Mouse (Mus musculus) liver, embryonic 11.5 days (tissue): ENCODE measurements around the gene Unc119b. TPM values are rescaled to one million over a fixed set of nuclear protein-coding genes. Genes with fewer than 3 reads are reported as not detected.
"Not testable (repeated sequence)": the region's sequence is repeated elsewhere in the genome, so short reads cannot be mapped to it uniquely, and the experiment has no call there.

ENCODE experiments used
- ATAC-seq: fragments of 200-750 bp; cut with Nextera tagmentation; replicated peaks from 2 replicates; pipeline ENCODE4 v1.8.0; 2017; ENCODE audit warnings: moderate number of reproducible peaks, mild to moderate bottlenecking, moderate TSS enrichment, moderate library complexity; ENCODE audit not compliant: low FRiP score
- DNase-seq: peaks from one replicate; pipeline ENCODE4 v3.0.0-alpha.2; 2017; ENCODE audit warnings: low spot score
- H3K27ac ChIP-seq: fragments of 300-500 bp; sonication (generic); 2 replicates; pipeline ENCODE4 v1.5.1; 2014; ENCODE audit warnings: mild to moderate bottlenecking, low read depth, low read length, control low read depth
- H3K27me3 ChIP-seq: fragments of 300-500 bp; sonication (generic); replicated peaks from 2 replicates; pipeline ENCODE4 v1.6.1; 2014; ENCODE audit warnings: low read length, mixed read lengths; ENCODE audit not compliant: control insufficient read depth, insufficient read depth
- H3K36me3 ChIP-seq: fragments of 300-500 bp; sonication (generic); 2 replicates; pipeline ENCODE4 v1.6.1; 2014; ENCODE audit warnings: mild to moderate bottlenecking, low read length, moderate library complexity, mixed read lengths; ENCODE audit not compliant: control insufficient read depth, insufficient read depth
- H3K4me1 ChIP-seq: fragments of 300-500 bp; sonication (generic); replicated peaks from 2 replicates; pipeline ENCODE4 v1.6.1; 2014; ENCODE audit warnings: low read length, mixed read lengths; ENCODE audit not compliant: control insufficient read depth, insufficient read depth
- H3K4me2 ChIP-seq: fragments of 300-500 bp; sonication (generic); 2 replicates; pipeline ENCODE4 v1.6.1; 2014; ENCODE audit warnings: mild to moderate bottlenecking, control low read depth, moderate library complexity
- H3K4me3 ChIP-seq: fragments of 300-500 bp; sonication (generic); 2 replicates; pipeline ENCODE4 v1.5.1; 2014; ENCODE audit warnings: low read depth, low read length, control low read depth
- H3K9ac ChIP-seq: fragments of 300-500 bp; sonication (generic); 2 replicates; pipeline ENCODE4 v1.6.1; 2014; ENCODE audit warnings: low read depth, low read length, control low read depth
- H3K9me3 ChIP-seq: fragments of 300-500 bp; sonication (generic); 2 replicates; pipeline ENCODE4 v1.6.1; 2016; ENCODE audit warnings: low read length, inconsistent platforms, mixed read lengths; ENCODE audit not compliant: control insufficient read depth
- WGBS: fragments of 180-500 bp; shearing (Covaris S2); extraction: QIAGEN DNeasy Blood & Tissue Kit; methylation state at CpG from one replicate; pipeline ENCODE4 v1.1.7; 2014; 5-methylcytosine and 5-hydroxymethylcytosine counted together
- polyA plus RNA-seq: library from polyadenylated mRNA; unstranded; fragments of >200 nt; fragmentation: Nextera tagmentation; extraction: Ambion mirVana; gene quantifications from 2 replicates; pipeline ENCODE4 v1.2.1, GENCODE M21; 2014

Unc119b gene
- polyA plus RNA-seq, 1 experiment from 2014 or later, result 26.8 TPM

- Histone ChIP-seq H3K27me3 (no peaks in the 10 kb centered on the region), H3K27ac (peak overlapping the region; percentile 47), H3K36me3 (peaks cover 4% of the 10 kb centered on the region), H3K4me2 (no peak overlapping the region), H3K9me3 (no peaks in the 10 kb centered on the region), H3K4me1 (peaks cover 43% of the 10 kb centered on the region), H3K4me3 (no peak overlapping the region), H3K9ac (no peak overlapping the region)
- 39% methylated on average over 5 of the region's 5 CpGs for WGBS
- ATAC-seq, result peak; percentile 66
- DNase-seq, result peak; percentile 68
Measured at GRCm38 (mm10) chr5:115076144-115076901, 58.5 kb downstream of the Unc119b start.

DNA sequence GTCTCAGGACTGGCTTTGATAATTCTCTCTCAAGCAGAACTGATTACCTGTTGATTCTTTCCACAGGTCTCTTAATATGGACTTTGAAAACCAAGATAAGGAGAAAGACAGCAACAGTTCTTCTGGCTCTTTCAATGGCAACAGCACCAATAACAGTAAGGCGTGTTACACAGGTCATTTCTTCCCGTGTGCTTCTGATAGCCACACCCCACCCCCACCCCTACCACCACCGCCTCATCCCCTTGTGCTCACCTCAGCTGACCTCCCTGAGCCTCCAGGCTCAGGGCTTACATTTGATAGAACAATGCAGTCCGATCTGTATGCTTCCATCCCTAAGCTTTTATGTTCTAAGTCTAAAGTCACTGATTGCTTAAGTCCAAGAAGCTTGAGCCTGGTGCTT is 60.0 kb downstream of the Unc119b start:
- H3K27ac ChIP-seq, result 0 out of 2 replicates have a peak overlapping the region, but pooled peaks have one; percentile 16
- no peaks in the 10 kb centered on the region for H3K27me3 ChIP-seq
- no peak overlapping the region for H3K4me3 ChIP-seq
- no peak overlapping the region for H3K4me2 ChIP-seq
- WGBS, result 55% methylated on average over 4 of the region's 4 CpGs
- no peak for ATAC-seq
- H3K36me3 ChIP-seq, result peaks cover 3% of the 10 kb centered on the region; the same call in 1 of the 2 replicates
- no peaks in the 10 kb centered on the region for H3K9me3 ChIP-seq
- no peak for DNase-seq
- peaks cover 54% of the 10 kb centered on the region for H3K4me1 ChIP-seq
- H3K9ac ChIP-seq, result no peak overlapping the region

DNA sequence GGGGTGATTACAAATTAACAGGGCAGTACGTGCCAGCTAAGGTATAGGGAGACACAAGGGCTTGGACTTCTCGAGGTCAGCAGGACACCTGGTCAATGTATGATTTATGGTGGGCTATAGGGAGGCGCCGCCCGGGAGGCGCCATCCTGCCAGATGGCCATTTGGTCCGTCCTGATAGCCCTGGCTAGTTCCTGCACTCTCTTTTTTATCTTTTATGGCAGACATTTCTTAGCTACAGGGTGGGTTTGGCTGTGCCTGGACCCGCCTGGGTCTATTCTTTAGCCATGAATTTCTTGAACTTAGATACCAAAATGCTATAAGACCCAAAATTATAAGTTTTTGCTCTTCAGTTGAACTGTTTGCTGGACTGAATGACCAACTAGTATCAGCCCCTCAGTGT is 61.5 kb downstream of the Unc119b start:
- H3K36me3 ChIP-seq, H3K4me3 ChIP-seq, DNase-seq, H3K9me3 ChIP-seq, ATAC-seq, H3K9ac ChIP-seq, H3K27me3 ChIP-seq: not testable (repeated sequence)
- Histone ChIP-seq H3K27ac (peak overlapping the region; percentile 99), H3K4me2 (peak overlapping the region; percentile 39), H3K4me1 (peaks cover 68% of the 10 kb centered on the region)
- WGBS, result 37% methylated on average over 8 of the region's 8 CpGs

Other genes with a start within 250 kb of the Unc119b start
- 4.1 and 4.4 TPM in 2 replicates for gene Oasl2, start 238.0 kb downstream of the Unc119b start, polyA plus RNA-seq
- gene Oasl1, start 211.7 kb downstream of the Unc119b start, polyA plus RNA-seq, result 0.36 and 0.55 TPM in 2 replicates
- gene 2210016L21Rik, start 192.8 kb downstream of the Unc119b start, polyA plus RNA-seq, result 37.1 and 40.3 TPM in 2 replicates
- gene Hnf1a, start 163.9 kb downstream of the Unc119b start, polyA plus RNA-seq, result 2.7 and 4.1 TPM in 2 replicates
- gene Sppl3, start 123.8 kb downstream of the Unc119b start, polyA plus RNA-seq, result 14.8 and 17.6 TPM in 2 replicates
- gene Gm10401, start 36.7 kb downstream of the Unc119b start, polyA plus RNA-seq, result 19.5 and 25.1 TPM in 2 replicates
- 35.5 and 37.4 TPM in 2 replicates for gene Acads, start 15.6 kb downstream of the Unc119b start, polyA plus RNA-seq
- 56.2 and 59.5 TPM in 2 replicates for gene Mlec, start 23.2 kb upstream of the Unc119b start, polyA plus RNA-seq
- 0.89 and 1.4 TPM in 2 replicates for gene Cabp1, start 59.4 kb upstream of the Unc119b start, polyA plus RNA-seq
- gene Pop5, start 100.9 kb upstream of the Unc119b start, polyA plus RNA-seq, result 171 and 181 TPM in 2 replicates
- gene Rnf10, start 137.9 kb upstream of the Unc119b start, polyA plus RNA-seq, result 72.2 and 76.8 TPM in 2 replicates
- 62.7 and 67.9 TPM in 2 replicates for gene Coq5, start 144.7 kb upstream of the Unc119b start, polyA plus RNA-seq
- gene Dynll1, start 166.0 kb upstream of the Unc119b start, polyA plus RNA-seq, result 1,214 and 1,307 TPM in 2 replicates
- gene Srsf9, start 192.2 kb upstream of the Unc119b start, polyA plus RNA-seq, result 261 and 275 TPM in 2 replicates
- 39.3 and 39.4 TPM in 2 replicates for gene Gatc, start 206.2 kb upstream of the Unc119b start, polyA plus RNA-seq
- gene Triap1, start 206.2 kb upstream of the Unc119b start, polyA plus RNA-seq, result 59.0 and 59.6 TPM in 2 replicates
- gene Cox6a1, start 214.0 kb upstream of the Unc119b start, polyA plus RNA-seq, result 792 and 865 TPM in 2 replicates